Mouse (Mus musculus) cerebellum, adult 9-10 months (tissue): ENCODE results near the gene Gm498.

Experiments
- DNase-seq: peaks from one replicate; pipeline ENCODE4 v3.0.0; 2022

Gm498 gene

GRCm38 (mm10) chr7:143900667-143901066 is 34.0 kb downstream of the Gm498 start:
- DNase-seq = peak; percentile 14

- no peak for DNase-seq
These were observed 38.5 kb downstream of the Gm498 start for GRCm38 (mm10) chr7:143905176-143905575.

GRCm38 (mm10) chr7:143905606-143906005 is 39.0 kb downstream of the Gm498 start:
- DNase-seq = no peak

- DNase-seq = peak; percentile 2
These were observed 47.0 kb downstream of the Gm498 start for GRCm38 (mm10) chr7:143913611-143914010.

GRCm38 (mm10) chr7:143919031-143919679 is 52.5 kb downstream of the Gm498 start:
- no peak for DNase-seq

- no peak for DNase-seq
These were observed 63.3 kb downstream of the Gm498 start for GRCm38 (mm10) chr7:143929899-143930298.

- DNase-seq = peak; percentile 1
These were observed 72.0 kb downstream of the Gm498 start for GRCm38 (mm10) chr7:143938647-143939046.

GRCm38 (mm10) chr7:143939476-143939875 is 72.8 kb downstream of the Gm498 start:
- DNase-seq = no peak

GRCm38 (mm10) chr7:143942941-143943691 is 76.5 kb downstream of the Gm498 start:
- DNase-seq = no peak

GRCm38 (mm10) chr7:143944421-143944980 is 77.9 kb downstream of the Gm498 start:
- DNase-seq = peak; percentile 4
